Mouse (Mus musculus) liver, embryonic 14.5 days (tissue): Measurements from ENCODE around the gene Plac8. TPM values are rescaled to one million over a fixed set of nuclear protein-coding genes. Genes with fewer than 3 reads are reported as not detected.

ENCODE experiments used
- ATAC-seq: fragments of 200-750 bp; cut with Nextera tagmentation; 2 replicates; pipeline ENCODE4 v1.8.0; 2017; ENCODE audit warnings: moderate number of reproducible peaks, mild to moderate bottlenecking, moderate library complexity; ENCODE audit not compliant: insufficient read depth
- DNase-seq, 3 experiments: peaks; one replicate each; pipeline ENCODE4 v3.0.0-alpha.2; 2012 to 2013; ENCODE audit warnings: low read depth in 3 of 3, low spot score in 3 of 3
- H3K27ac ChIP-seq: fragments of 300-500 bp; sonication (generic); 2 replicates; pipeline ENCODE4 v1.5.1; 2014; ENCODE audit warnings: moderate library complexity, mild to moderate bottlenecking, control low read depth, inconsistent platforms
- H3K27me3 ChIP-seq: fragments of 300-500 bp; sonication (generic); 2 replicates; pipeline ENCODE4 v1.6.1; 2014; ENCODE audit warnings: mild to moderate bottlenecking, low read length, moderate library complexity; ENCODE audit not compliant: control insufficient read depth, insufficient read depth
- H3K36me3 ChIP-seq: fragments of 300-500 bp; sonication (generic); replicated peaks from 2 replicates; pipeline ENCODE4 v1.6.1; 2014; ENCODE audit warnings: low read depth; ENCODE audit not compliant: control insufficient read depth, insufficient read depth
- H3K4me1 ChIP-seq, 2 experiments: fragments of 200-500 bp in 1 of 2; fragments of 300-500 bp in 1 of 2; sonication (generic) in 1 of 2; replicated peaks; 2 replicates each; pipeline ENCODE4 v1.6.1; 2012 to 2014; ENCODE audit warnings: antibody characterized with exemption in 1 of 2, inconsistent platforms in 1 of 2, low read length in 1 of 2; ENCODE audit not compliant: control insufficient read depth in 2 of 2, insufficient read depth in 2 of 2
- H3K4me2 ChIP-seq: fragments of 300-500 bp; sonication (generic); 2 replicates; pipeline ENCODE4 v1.6.1; 2014; ENCODE audit warnings: low read depth, mild to moderate bottlenecking, control low read depth, moderate library complexity
- H3K4me3 ChIP-seq, 2 experiments: fragments of 200-500 bp in 1 of 2; fragments of 300-500 bp in 1 of 2; sonication (generic) in 1 of 2; 2 replicates each; pipeline ENCODE4 v1.5.1; 2012 to 2014; ENCODE audit warnings: low read depth in 2 of 2, low read length in 2 of 2, mild to moderate bottlenecking in 2 of 2, control low read depth in 1 of 2, inconsistent platforms in 1 of 2, moderate library complexity in 1 of 2; ENCODE audit not compliant: insufficient read depth in 1 of 2
- H3K9ac ChIP-seq: fragments of 300-500 bp; sonication (generic); replicated peaks from 2 replicates; pipeline ENCODE4 v1.6.1; 2014; ENCODE audit warnings: mild to moderate bottlenecking, control low read depth, moderate library complexity
- H3K9me3 ChIP-seq: fragments of 300-500 bp; sonication (generic); 2 replicates; pipeline ENCODE4 v1.6.1; 2016; ENCODE audit warnings: low read length, mixed read lengths; ENCODE audit not compliant: control insufficient read depth
- CTCF ChIP-seq: IDR thresholded peaks from 2 replicates; pipeline ENCODE4 v1.5.1; 2016; ENCODE audit warnings: antibody characterized with exemption, low read depth, control low read depth
- EP300 ChIP-seq: IDR thresholded peaks from 2 replicates; pipeline ENCODE4 v1.6.1; 2016; ENCODE audit warnings: antibody characterized with exemption, low read depth
- WGBS: fragments of 180-500 bp; shearing (Covaris S2); extraction: QIAGEN DNeasy Blood & Tissue Kit; methylation state at CpG from one replicate; pipeline ENCODE4 v1.1.7; 2014; ENCODE audit not compliant: insufficient replicate concordance; 5-methylcytosine and 5-hydroxymethylcytosine counted together
- polyA plus RNA-seq, 2 experiments: library from polyadenylated mRNA; depleted of rRNA in 1 of 2; stranded (reverse) in 1 of 2; unstranded in 1 of 2; fragments of >200 nt; fragmentation: Nextera tagmentation in 1 of 2; extraction: Ambion mirVana in 1 of 2; gene quantifications; 2 replicates each; pipeline versions ENCODE4 v1.2.1 to v1.2.3; 2012 to 2014

Gene Plac8
- polyA plus RNA-seq, 2 experiments, result 64.3 to 91.1 TPM

GRCm38 (mm10) chr5:100526164-100526563 is 45.9 kb downstream of the Plac8 start:
- WGBS, result 26% methylated on average over 7 of the region's 7 CpGs
- H3K36me3 ChIP-seq, result peaks cover 29% of the 10 kb centered on the region
- no peak overlapping the region for H3K4me2 ChIP-seq
- H3K9ac ChIP-seq, result no peak overlapping the region
- H3K4me3 ChIP-seq, result no peak overlapping the region
- H3K27me3 ChIP-seq, result no peaks in the 10 kb centered on the region
- no peak overlapping the region for H3K27ac ChIP-seq
- peaks cover 0 to 11% of the 10 kb centered on the region in 2 experiments; a peak in 1 of 4 replicates for H3K4me1 ChIP-seq
- DNase-seq (peak in 1 of 3 experiments; percentile 30), ATAC-seq (no peak)
- no peak for TF ChIP-seq CTCF
- TF ChIP-seq EP300, result no peak
- H3K9me3 ChIP-seq, result no peaks in the 10 kb centered on the region

GRCm38 (mm10) chr5:100525620-100526019 is 46.4 kb downstream of the Plac8 start:
- Histone ChIP-seq H3K36me3 (peaks cover 25% of the 10 kb centered on the region), H3K4me2 (no peak overlapping the region), H3K4me1 (peaks cover 0 to 11% of the 10 kb centered on the region in 2 experiments; a peak in 1 of 4 replicates), H3K9ac (no peak overlapping the region), H3K4me3 (no peak overlapping the region), H3K27ac (no peak overlapping the region), H3K27me3 (no peaks in the 10 kb centered on the region), H3K9me3 (no peaks in the 10 kb centered on the region)
- 21% methylated on average over 3 of the region's 3 CpGs for WGBS
- no peak for ATAC-seq
- TF ChIP-seq EP300, result no peak
- no peak for TF ChIP-seq CTCF
- no peak for DNase-seq

- H3K9ac ChIP-seq, result no peak overlapping the region
- no peak for ATAC-seq
- H3K4me2 ChIP-seq, result no peak overlapping the region
- peaks cover 0 to 16% of the 10 kb centered on the region in 2 experiments; a peak in 2 of 4 replicates for H3K4me1 ChIP-seq
- TF ChIP-seq CTCF (no peak), EP300 (no peak)
- no peaks in the 10 kb centered on the region for H3K27me3 ChIP-seq
- DNase-seq, result no peak
- WGBS, result 88% methylated on average over 9 of the region's 9 CpGs
- H3K36me3 ChIP-seq, result peaks cover 18% of the 10 kb centered on the region
- no peak overlapping the region for H3K27ac ChIP-seq
- no peaks in the 10 kb centered on the region for H3K9me3 ChIP-seq
- no peak overlapping the region for H3K4me3 ChIP-seq
Observed at GRCm38 (mm10) chr5:100524921-100525320, 47.1 kb downstream of the Plac8 start.

GRCm38 (mm10) chr5:100523331-100523730 is 48.7 kb downstream of the Plac8 start:
- 76% methylated on average over 1 of the region's 1 CpGs for WGBS
- Histone ChIP-seq H3K27ac (no peak overlapping the region), H3K27me3 (no peaks in the 10 kb centered on the region), H3K4me3 (no peak overlapping the region), H3K4me2 (no peak overlapping the region), H3K9ac (no peak overlapping the region), H3K4me1 (peaks cover 6 to 17% of the 10 kb centered on the region in 2 experiments; a peak in 3 of 4 replicates), H3K9me3 (no peaks in the 10 kb centered on the region), H3K36me3 (peaks cover 5% of the 10 kb centered on the region; the same call in 1 of the 2 replicates)
- no peak for TF ChIP-seq CTCF
- TF ChIP-seq EP300, result no peak
- no peak for DNase-seq
- no peak for ATAC-seq

- 75% methylated on average over 2 of the region's 2 CpGs for WGBS
- Histone ChIP-seq H3K27ac (no peak overlapping the region), H3K4me3 (no peak overlapping the region), H3K4me1 (peaks cover 12 to 16% of the 10 kb centered on the region in 2 experiments), H3K9me3 (no peaks in the 10 kb centered on the region), H3K27me3 (no peaks in the 10 kb centered on the region), H3K9ac (no peak overlapping the region; the same call in 1 of the 2 replicates), H3K4me2 (peak overlapping the region; percentile 84), H3K36me3 (peaks cover 3% of the 10 kb centered on the region; the same call in 1 of the 2 replicates)
- ATAC-seq, result no peak
- DNase-seq, result no peak
- TF ChIP-seq EP300 (no peak), CTCF (no peak)
Observed at GRCm38 (mm10) chr5:100520223-100520622, 51.8 kb downstream of the Plac8 start.
